Comparison of ENCODE assay signal across 8 mouse cellular contexts in genomic region chr7:128705735-128706134, GRCm38 (mm10). TPM values are rescaled to one million over a fixed set of nuclear protein-coding genes. Genes with fewer than 3 reads are reported as not detected.
A peak's percentile ranks its signal among the peaks of the same experiment; 100 is the strongest.
DNase-seq lines count a peak whose midpoint lies in the region; ATAC-seq lines count a peak whose summit lies in the region.

No protein-coding gene starts in this region.

- H3K36me3 ChIP-seq in forebrain, embryonic 11.5 days (ENCODE audit: control insufficient read depth, insufficient read depth, low read length): peaks cover 19% of the 10 kb centered on the region
- peaks cover 65% of the 10 kb centered on the region for H3K36me3 ChIP-seq in heart, embryonic 16.5 days (ENCODE audit: control insufficient read depth, insufficient read depth)
- peaks cover 56% of the 10 kb centered on the region for H3K36me3 ChIP-seq in liver, embryonic 16.5 days (ENCODE audit: control insufficient read depth, insufficient read depth)
- H3K36me3 ChIP-seq in neural tube, embryonic 15.5 days: peaks cover 89% of the 10 kb centered on the region

- no peak overlapping the region for H3K4me2 ChIP-seq in forebrain, embryonic 11.5 days (ENCODE audit: low read depth, low read length, severe bottlenecking)
- H3K4me2 ChIP-seq in heart, embryonic 16.5 days (ENCODE audit: low read depth, low read length): no peak overlapping the region
- no peak overlapping the region for H3K4me2 ChIP-seq in liver, embryonic 16.5 days (ENCODE audit: low read depth, low read length)
- H3K4me2 ChIP-seq in neural tube, embryonic 15.5 days: no peak overlapping the region

- H3K9me3 ChIP-seq in forebrain, embryonic 11.5 days (ENCODE audit: control insufficient read depth, low read length): no peaks in the 10 kb centered on the region
- H3K9me3 ChIP-seq in heart, embryonic 16.5 days (replicated peaks; ENCODE audit: control insufficient read depth, low read length): no peaks in the 10 kb centered on the region
- no peaks in the 10 kb centered on the region for H3K9me3 ChIP-seq in liver, embryonic 16.5 days (replicated peaks; ENCODE audit: control insufficient read depth, low read length)
- no peaks in the 10 kb centered on the region for H3K9me3 ChIP-seq in neural tube, embryonic 15.5 days (replicated peaks)

- no peak overlapping the region for H3K4me3 ChIP-seq in forebrain, embryonic 11.5 days (ENCODE audit: low read depth, low read length)
- no peak overlapping the region for H3K4me3 ChIP-seq in heart, embryonic 16.5 days (ENCODE audit: low read length)
- H3K4me3 ChIP-seq in liver, embryonic 16.5 days (ENCODE audit: low read depth, low read length): no peak overlapping the region
- H3K4me3 ChIP-seq in neural tube, embryonic 15.5 days (replicated peaks): no peak overlapping the region

- H3K9ac ChIP-seq in forebrain, embryonic 11.5 days (ENCODE audit: low read length): no peak overlapping the region
- no peak overlapping the region for H3K9ac ChIP-seq in heart, embryonic 16.5 days (ENCODE audit: low read length)
- H3K9ac ChIP-seq in liver, embryonic 16.5 days (ENCODE audit: low read depth, low read length): no peak overlapping the region
- no peak overlapping the region for H3K9ac ChIP-seq in neural tube, embryonic 15.5 days (replicated peaks)

- no peaks in the 10 kb centered on the region for H3K27me3 ChIP-seq in forebrain, embryonic 11.5 days (ENCODE audit: control insufficient read depth, insufficient read depth, low read length)
- no peaks in the 10 kb centered on the region for H3K27me3 ChIP-seq in heart, embryonic 16.5 days (ENCODE audit: control insufficient read depth, insufficient read depth, low read length)
- H3K27me3 ChIP-seq in liver, embryonic 16.5 days (ENCODE audit: control insufficient read depth, insufficient read depth, low read depth, low read length): no peaks in the 10 kb centered on the region
- H3K27me3 ChIP-seq in neural tube, embryonic 15.5 days (replicated peaks): no peaks in the 10 kb centered on the region

- peak; percentile 79 for DNase-seq in ES-CJ7 (ENCODE audit: low read depth, low spot score)
- DNase-seq in c-Kit-positive CD71-negative TER-119-negative erythroid progenitor cells, embryonic 14.5 days (ENCODE audit: low read depth): peak; percentile 35
- peak; percentile 86 for DNase-seq in forebrain, embryonic 11.5 days (ENCODE audit: low spot score)
- DNase-seq in kidney, postnatal 25 days: peak; percentile 59 to 60
- DNase-seq in testis, postnatal 10 days (ENCODE audit: low spot score): peak; percentile 73

- no peak overlapping the region for H3K27ac ChIP-seq in forebrain, embryonic 11.5 days (ENCODE audit: low read depth, low read length)
- H3K27ac ChIP-seq in heart, embryonic 16.5 days (ENCODE audit: low read length): no peak overlapping the region
- H3K27ac ChIP-seq in liver, embryonic 16.5 days (ENCODE audit: low read length): no peak overlapping the region
- no peak overlapping the region for H3K27ac ChIP-seq in neural tube, embryonic 15.5 days (replicated peaks)

- WGBS in forebrain, embryonic 11.5 days: 27% methylated on average over 4 of the region's 4 CpGs
- 22% methylated on average over 4 of the region's 4 CpGs for WGBS in heart, embryonic 16.5 days
- 19% methylated on average over 4 of the region's 4 CpGs for WGBS in liver, embryonic 16.5 days (ENCODE audit: insufficient replicate concordance)
- WGBS in neural tube, embryonic 15.5 days: 24% methylated on average over 4 of the region's 4 CpGs

- H3K4me1 ChIP-seq in forebrain, embryonic 11.5 days (replicated peaks; ENCODE audit: control insufficient read depth, insufficient read depth, low read length): no peaks in the 10 kb centered on the region
- H3K4me1 ChIP-seq in heart, embryonic 16.5 days (ENCODE audit: control insufficient read depth, insufficient read depth, low read length): no peaks in the 10 kb centered on the region
- H3K4me1 ChIP-seq in liver, embryonic 16.5 days (ENCODE audit: control insufficient read depth, low read depth, low read length): no peaks in the 10 kb centered on the region
- H3K4me1 ChIP-seq in neural tube, embryonic 15.5 days: no peaks in the 10 kb centered on the region

- peak; percentile 66 for ATAC-seq in forebrain, embryonic 11.5 days (replicated peaks; ENCODE audit: low FRiP score)
- peak; percentile 78 for ATAC-seq in heart, embryonic 16.5 days (replicated peaks; ENCODE audit: extremely low read depth, insufficient read depth, low FRiP score)
- ATAC-seq in liver, embryonic 16.5 days (ENCODE audit: low read depth): peak; percentile 56; the same call in 1 of the 2 replicates
- ATAC-seq in neural tube, embryonic 15.5 days (ENCODE audit: low FRiP score): peak; percentile 69

RNA-seq across cellular contexts. Expression of gene Mcmbp, which starts 34.6 kb away (rescaled TPM):
- polyA plus RNA-seq in forebrain, embryonic 11.5 days (2014; fragmentation: Nextera tagmentation; extraction: Ambion mirVana): 86.1 and 90.8 TPM in 2 replicates
- polyA plus RNA-seq in heart, embryonic 16.5 days (2015; fragmentation: Nextera tagmentation; extraction: Ambion mirVana): 37.9 and 38.5 TPM in 2 replicates
- polyA plus RNA-seq in liver, embryonic 16.5 days (2015; fragmentation: Nextera tagmentation; extraction: Ambion mirVana): 17.4 and 17.8 TPM in 2 replicates
- 39.5 and 42.8 TPM in 2 replicates for polyA plus RNA-seq in neural tube, embryonic 15.5 days (2015; fragmentation: Nextera tagmentation; extraction: Ambion mirVana)

RNA-seq across cellular contexts. Expression of gene Sec23ip, which starts 39.0 kb away (rescaled TPM):
- 44.5 and 45.3 TPM in 2 replicates for polyA plus RNA-seq in forebrain, embryonic 11.5 days (2014; fragmentation: Nextera tagmentation; extraction: Ambion mirVana)
- polyA plus RNA-seq in heart, embryonic 16.5 days (2015; fragmentation: Nextera tagmentation; extraction: Ambion mirVana): 27.8 and 28.8 TPM in 2 replicates
- polyA plus RNA-seq in liver, embryonic 16.5 days (2015; fragmentation: Nextera tagmentation; extraction: Ambion mirVana): 15.6 and 16.8 TPM in 2 replicates
- polyA plus RNA-seq in neural tube, embryonic 15.5 days (2015; fragmentation: Nextera tagmentation; extraction: Ambion mirVana): 35.7 and 36.6 TPM in 2 replicates

Comparison
In these comparisons a context has a peak if more than half of its experiments do, and no peak if none do; other contexts are left out.
1. DNase-seq: peak in every context shown above with its lines; median percentile 86 in forebrain, embryonic 11.5 days; 79 in ES-CJ7; 73 in testis, postnatal 10 days; 60 in kidney, postnatal 25 days; 35 in c-Kit-positive CD71-negative TER-119-negative erythroid progenitor cells, embryonic 14.5 days.